Mouse (Mus musculus): ENCODE results near the gene Slc44a3.

GRCm38 (mm10) chr3:121437996-121438395 is 94.2 kb downstream of the Slc44a3 start:
- TF ChIP-seq CTCF (IDR thresholded peaks at IDR 0.05; ENCODE audit: extremely low read depth, insufficient read length, insufficient replicate concordance, low read depth, low read length) (no peak), POLR2A (IDR thresholded peaks at IDR 0.05; ENCODE audit: low read depth, low read length) (no peak)

All from small intestine, adult 2 months (tissue).